Mouse (Mus musculus) cerebellum, adult 2 months (tissue): ENCODE results near the gene Ankrd35.

Experiments
- CTCF ChIP-seq: fragments of 200-500 bp; IDR thresholded peaks from 2 replicates; pipeline ENCODE4 v1.5.1; 2011; ENCODE audit warnings: low read depth, mild to moderate bottlenecking, control low read depth, low read length, moderate library complexity, borderline replicate concordance; ENCODE audit not compliant: insufficient read depth
- POLR2A ChIP-seq: fragments of 200-500 bp; IDR thresholded peaks from 2 replicates; pipeline ENCODE4 v1.6.1; 2011; ENCODE audit warnings: low read length, control low read depth, borderline replicate concordance; ENCODE audit not compliant: insufficient read depth

DNA sequence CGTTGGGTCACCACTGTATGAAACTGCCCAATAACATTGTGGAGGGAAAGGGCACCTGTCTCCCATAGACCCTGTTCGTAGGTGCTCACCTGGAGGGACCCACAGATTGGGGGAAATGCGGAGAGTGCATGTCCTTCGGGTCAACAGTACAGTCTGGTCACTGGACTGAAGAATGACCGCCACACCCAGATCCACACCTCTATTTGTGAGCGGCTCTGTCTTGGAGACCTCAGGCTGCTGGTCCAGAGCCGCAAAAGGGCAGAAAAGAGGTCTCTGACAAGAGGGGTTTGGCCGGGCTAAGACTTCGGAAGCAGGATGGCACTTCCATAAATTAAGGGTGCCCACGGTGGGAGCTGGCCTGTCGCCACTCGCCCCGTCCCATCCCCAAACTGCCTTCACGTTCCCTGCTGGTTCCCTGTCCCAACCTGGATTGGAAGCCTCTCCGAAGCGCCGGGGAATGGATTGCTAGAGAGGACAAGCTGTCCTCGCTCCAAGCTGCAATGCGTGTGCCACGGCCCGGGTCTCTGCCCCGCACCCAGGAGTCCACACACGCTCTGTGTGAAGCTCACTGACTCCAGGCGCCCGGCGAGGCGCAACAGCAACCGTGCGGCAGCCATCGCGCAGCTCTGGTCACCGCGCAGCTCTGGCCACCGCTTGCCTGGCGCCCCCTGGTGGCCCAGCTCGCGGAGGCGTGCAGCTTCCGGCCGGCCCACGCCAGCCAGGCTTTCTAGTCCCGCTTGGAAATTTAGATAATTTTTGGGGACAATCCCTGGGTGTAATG, 38.2 kb downstream of the Ankrd35 start, which contains the start of gene Nudt17:
- TF ChIP-seq CTCF (peak; percentile 82), POLR2A (peak; percentile 45; the same call in 1 of the 2 replicates)
